Mouse (Mus musculus): ENCODE data around the gene Cfi.
A peak's percentile ranks its signal among the peaks of the same experiment; 100 is the strongest.

Cfi gene

GRCm38 (mm10) chr3:129877327-129877726 lies 41.6 kb downstream of the Cfi start:
- DNase-seq (ENCODE audit: low spot score in 2 of 2), result no peak

- peak; percentile 81 to 87 for DNase-seq (ENCODE audit: low spot score in 2 of 2)
Measured at GRCm38 (mm10) chr3:129878405-129879021, 42.8 kb downstream of the Cfi start, which contains the start of gene Pla2g12a. Gene Pla2g12a (plus strand): TSS chr3:129878606.

- DNase-seq (ENCODE audit: low spot score in 2 of 2), result peak in 1 of 2 experiments; percentile 48
Measured at GRCm38 (mm10) chr3:129879131-129879757, 43.6 kb downstream of the Cfi start.

GRCm38 (mm10) chr3:129879913-129880312 lies 44.2 kb downstream of the Cfi start:
- no peak for DNase-seq (ENCODE audit: low spot score in 2 of 2)

- no peak for DNase-seq (ENCODE audit: low spot score in 2 of 2)
Measured at GRCm38 (mm10) chr3:129880925-129881593, 45.4 kb downstream of the Cfi start.

GRCm38 (mm10) chr3:129885577-129885976 lies 49.9 kb downstream of the Cfi start:
- no peak for DNase-seq (ENCODE audit: low spot score in 2 of 2)

- DNase-seq (ENCODE audit: low spot score in 2 of 2), result no peak
Measured at GRCm38 (mm10) chr3:129886430-129886829, 50.7 kb downstream of the Cfi start.

- no peak for DNase-seq (ENCODE audit: low spot score in 2 of 2)
Measured at GRCm38 (mm10) chr3:129887779-129888517, 52.3 kb downstream of the Cfi start.

GRCm38 (mm10) chr3:129892003-129892402 lies 56.3 kb downstream of the Cfi start:
- no peak for DNase-seq (ENCODE audit: low spot score in 2 of 2)

- no peak for DNase-seq (ENCODE audit: low spot score in 2 of 2)
Measured at GRCm38 (mm10) chr3:129893143-129893542, 57.5 kb downstream of the Cfi start.

GRCm38 (mm10) chr3:129896591-129896990 lies 60.9 kb downstream of the Cfi start:
- DNase-seq (ENCODE audit: low spot score in 2 of 2), result no peak

- DNase-seq (ENCODE audit: low spot score in 2 of 2), result no peak
Measured at GRCm38 (mm10) chr3:129898886-129899285, 63.2 kb downstream of the Cfi start.

GRCm38 (mm10) chr3:129901271-129901809 lies 65.7 kb downstream of the Cfi start, which contains the start of gene Casp6:
Gene Casp6 (plus strand): TSS chr3:129901425.
- DNase-seq (ENCODE audit: low spot score in 2 of 2), result peak; percentile 81 to 85

GRCm38 (mm10) chr3:129903369-129903768 lies 67.7 kb downstream of the Cfi start:
- no peak for DNase-seq (ENCODE audit: low spot score in 2 of 2)

GRCm38 (mm10) chr3:129903866-129904265 lies 68.2 kb downstream of the Cfi start:
- DNase-seq (ENCODE audit: low spot score in 2 of 2), result no peak

- DNase-seq (ENCODE audit: low spot score in 2 of 2), result no peak
Measured at GRCm38 (mm10) chr3:129904381-129905132, 68.9 kb downstream of the Cfi start.

- no peak for DNase-seq (ENCODE audit: low spot score in 2 of 2)
Measured at GRCm38 (mm10) chr3:129912025-129912424, 76.3 kb downstream of the Cfi start.

GRCm38 (mm10) chr3:129913241-129913640 lies 77.6 kb downstream of the Cfi start:
- DNase-seq (ENCODE audit: low spot score in 2 of 2), result no peak

GRCm38 (mm10) chr3:129917424-129917823 lies 81.7 kb downstream of the Cfi start:
- DNase-seq (ENCODE audit: low spot score in 2 of 2), result no peak

- peak; percentile 41 to 67 for DNase-seq (ENCODE audit: low spot score in 2 of 2)
Measured at GRCm38 (mm10) chr3:129918434-129918833, 82.8 kb downstream of the Cfi start.

GRCm38 (mm10) chr3:129923581-129923980 lies 87.9 kb downstream of the Cfi start:
- DNase-seq (ENCODE audit: low spot score in 2 of 2), result no peak

Data from urinary bladder, postnatal 36 days (tissue).